Mouse (Mus musculus) lung, embryonic 16.5 days (tissue): Measurements from ENCODE around the gene Osbpl9. TPM values are rescaled to one million over a fixed set of nuclear protein-coding genes. Genes with fewer than 3 reads are reported as not detected.

Experiments used
- ATAC-seq: fragments of 200-750 bp; cut with Nextera tagmentation; 2 replicates; pipeline ENCODE4 v1.8.0; 2017; ENCODE audit warnings: low read depth, mild to moderate bottlenecking, moderate library complexity
- H3K27ac ChIP-seq: fragments of 300-500 bp; sonication (generic); 2 replicates; pipeline ENCODE4 v1.5.1; 2014; ENCODE audit warnings: mild to moderate bottlenecking, control low read depth, low read length
- H3K27me3 ChIP-seq: fragments of 300-500 bp; sonication (generic); 2 replicates; pipeline ENCODE4 v1.6.1; 2014; ENCODE audit warnings: low read depth, low read length, mixed read lengths; ENCODE audit not compliant: control insufficient read depth, insufficient read depth
- H3K36me3 ChIP-seq: fragments of 300-500 bp; sonication (generic); 2 replicates; pipeline ENCODE4 v1.6.1; 2014; ENCODE audit warnings: low read length; ENCODE audit not compliant: control insufficient read depth, insufficient read depth
- H3K4me1 ChIP-seq: fragments of 300-500 bp; sonication (generic); replicated peaks from 2 replicates; pipeline ENCODE4 v1.6.1; 2014; ENCODE audit warnings: low read length, mixed read lengths; ENCODE audit not compliant: control insufficient read depth, insufficient read depth
- H3K4me2 ChIP-seq: fragments of 300-500 bp; sonication (generic); 2 replicates; pipeline ENCODE4 v1.6.1; 2014; ENCODE audit warnings: low read depth, low read length, control low read depth
- H3K4me3 ChIP-seq: fragments of 300-500 bp; sonication (generic); 2 replicates; pipeline ENCODE4 v1.5.1; 2014; ENCODE audit warnings: mild to moderate bottlenecking, low read length, control low read depth
- H3K9ac ChIP-seq: fragments of 300-500 bp; sonication (generic); 2 replicates; pipeline ENCODE4 v1.6.1; 2014; ENCODE audit warnings: low read length, control low read depth
- H3K9me3 ChIP-seq: fragments of 300-500 bp; sonication (generic); 2 replicates; pipeline ENCODE4 v1.6.1; 2016; ENCODE audit warnings: low read length; ENCODE audit not compliant: control insufficient read depth
- WGBS: fragments of 180-500 bp; shearing (Covaris S2); extraction: QIAGEN DNeasy Blood & Tissue Kit; methylation state at CpG from one replicate; pipeline ENCODE4 v1.1.7; 2014; 5-methylcytosine and 5-hydroxymethylcytosine counted together
- polyA plus RNA-seq: library from polyadenylated mRNA; unstranded; fragments of >200 nt; fragmentation: Nextera tagmentation; extraction: Ambion mirVana; gene quantifications from 2 replicates; pipeline ENCODE4 v1.2.1, GENCODE M21; 2015

Osbpl9 gene
- polyA plus RNA-seq, 1 experiment from 2014 or later = 76.0 TPM

DNA sequence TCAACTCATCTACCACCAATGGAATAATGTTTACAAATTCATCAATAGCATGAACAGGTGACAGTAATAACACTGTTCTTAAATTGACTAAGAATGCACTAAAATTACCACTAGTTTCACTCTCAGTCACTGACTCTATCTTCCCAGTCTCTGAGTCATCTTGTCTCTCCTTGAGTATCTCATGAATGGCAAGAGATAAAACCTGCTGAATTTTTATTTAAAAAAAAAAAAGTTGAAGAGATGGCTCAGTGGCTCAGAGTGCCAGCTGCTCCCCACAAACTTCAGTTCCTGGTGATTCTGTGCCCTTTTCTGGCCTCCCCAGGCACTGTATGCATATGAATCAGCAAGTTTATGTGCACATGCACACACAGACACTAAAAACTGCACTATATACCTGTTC, 96.8 kb downstream of the Osbpl9 start:
- Histone ChIP-seq H3K4me3 (no peak overlapping the region), H3K36me3 (peaks cover 6% of the 10 kb centered on the region; the same call in 1 of the 2 replicates)

DNA sequence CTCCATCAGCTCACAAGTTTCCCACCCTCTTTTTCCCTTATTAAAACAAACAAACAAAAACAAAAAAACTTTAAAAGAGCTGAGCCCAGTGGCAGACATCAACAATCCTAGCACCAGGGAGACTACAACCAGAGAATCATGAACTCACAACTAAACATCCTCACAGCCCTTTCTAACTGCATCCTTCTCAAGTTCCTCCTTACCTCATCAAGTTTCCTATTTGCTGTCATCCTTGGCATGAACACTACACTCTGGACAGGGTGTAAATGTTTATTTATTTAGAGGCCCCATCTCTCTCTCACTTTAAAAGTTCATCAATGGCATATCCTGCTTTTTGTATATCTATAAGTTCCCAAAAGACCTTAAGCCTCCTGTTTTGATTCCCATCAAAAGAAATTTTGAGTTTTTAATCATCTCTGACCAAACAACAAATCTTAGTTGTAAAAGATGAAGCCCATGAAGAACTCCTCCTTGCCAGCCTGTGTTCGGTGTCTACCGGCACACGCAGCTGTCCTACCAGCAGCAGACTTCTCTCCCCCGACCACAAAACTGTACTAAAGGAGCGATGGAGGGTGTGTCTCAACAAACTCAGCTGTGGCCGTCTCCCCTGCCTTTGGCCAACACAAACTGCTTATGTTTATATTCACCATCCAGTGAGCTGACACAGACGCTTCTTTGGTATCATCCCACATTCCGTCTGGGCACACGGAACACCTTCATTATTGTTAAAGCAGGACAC, 98.8 kb downstream of the Osbpl9 start:
- Histone ChIP-seq H3K4me2 (no peak overlapping the region), H3K9ac (no peak overlapping the region), H3K36me3 (peaks cover 8% of the 10 kb centered on the region; the same call in 1 of the 2 replicates), H3K27me3 (no peaks in the 10 kb centered on the region), H3K4me1 (peaks cover 5% of the 10 kb centered on the region), H3K27ac (no peak overlapping the region), H3K4me3 (no peak overlapping the region), H3K9me3 (no peaks in the 10 kb centered on the region)
- no peak for ATAC-seq
- 35% methylated on average over 9 of the region's 9 CpGs for WGBS

More for the DNA sequence above, 96.8 kb downstream of the Osbpl9 start:
- Histone ChIP-seq H3K4me1 (peaks cover 5% of the 10 kb centered on the region), H3K27ac (no peak overlapping the region), H3K4me2 (no peak overlapping the region), H3K9ac (no peak overlapping the region), H3K27me3 (no peaks in the 10 kb centered on the region), H3K9me3 (no peaks in the 10 kb centered on the region)
- no peak for ATAC-seq

DNA sequence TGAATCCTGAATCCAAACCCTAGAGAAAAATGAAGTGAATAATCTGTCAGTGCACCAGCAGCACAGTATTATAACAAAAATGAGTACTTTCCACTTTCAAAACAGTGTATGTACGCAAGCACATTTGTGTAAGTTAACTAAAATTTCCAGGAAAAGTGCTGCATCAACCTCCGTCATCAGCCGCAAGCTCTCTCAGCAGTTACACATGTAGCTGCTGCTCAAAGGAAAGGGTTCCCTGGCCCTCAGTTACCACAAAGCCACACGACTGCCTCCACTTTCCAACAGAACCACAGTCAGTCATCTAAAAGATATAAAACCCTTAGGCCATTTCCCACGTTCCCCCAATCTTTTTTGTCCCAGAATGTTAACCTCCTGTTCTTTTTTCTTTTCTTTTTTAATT, 99.5 kb downstream of the Osbpl9 start:
- no peak overlapping the region for H3K9ac ChIP-seq
- 83% methylated on average over 5 of the region's 5 CpGs for WGBS
- H3K4me2 ChIP-seq = no peak overlapping the region
- peaks cover 5% of the 10 kb centered on the region for H3K4me1 ChIP-seq
- ATAC-seq = no peak
- peaks cover 8% of the 10 kb centered on the region; the same call in 1 of the 2 replicates for H3K36me3 ChIP-seq
- H3K9me3 ChIP-seq = no peaks in the 10 kb centered on the region
- no peaks in the 10 kb centered on the region for H3K27me3 ChIP-seq
- no peak overlapping the region for H3K4me3 ChIP-seq
- H3K27ac ChIP-seq = no peak overlapping the region

DNA sequence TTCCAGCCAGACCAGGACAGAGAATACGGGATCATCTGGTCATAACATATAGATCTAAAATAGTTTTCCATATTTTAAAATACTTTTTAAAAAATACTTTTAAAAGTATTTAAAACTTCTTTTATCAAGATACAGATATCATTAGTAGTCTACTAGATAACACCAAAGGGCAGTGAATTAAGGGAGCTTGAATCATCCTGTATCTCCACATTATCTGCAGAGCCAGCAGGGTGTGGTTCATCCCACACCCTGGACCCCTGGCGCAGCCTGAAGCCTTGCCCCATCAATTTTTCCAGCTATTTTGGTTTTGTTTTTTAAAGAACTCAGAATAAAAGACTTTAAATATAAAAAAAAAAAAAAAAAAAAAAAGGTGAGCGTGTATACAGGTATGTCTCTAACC, 103.2 kb downstream of the Osbpl9 start:
- no peak for ATAC-seq
- peaks cover 8% of the 10 kb centered on the region; the same call in 1 of the 2 replicates for H3K36me3 ChIP-seq
- peaks cover 10% of the 10 kb centered on the region for H3K4me1 ChIP-seq
- H3K4me3 ChIP-seq = no peak overlapping the region
- 94% methylated on average over 3 of the region's 3 CpGs for whole genome bisulfite sequencing
- H3K4me2 ChIP-seq = no peak overlapping the region
- H3K9ac ChIP-seq = no peak overlapping the region
- H3K9me3 ChIP-seq = no peaks in the 10 kb centered on the region
- no peak overlapping the region for H3K27ac ChIP-seq
- no peaks in the 10 kb centered on the region for H3K27me3 ChIP-seq

DNA sequence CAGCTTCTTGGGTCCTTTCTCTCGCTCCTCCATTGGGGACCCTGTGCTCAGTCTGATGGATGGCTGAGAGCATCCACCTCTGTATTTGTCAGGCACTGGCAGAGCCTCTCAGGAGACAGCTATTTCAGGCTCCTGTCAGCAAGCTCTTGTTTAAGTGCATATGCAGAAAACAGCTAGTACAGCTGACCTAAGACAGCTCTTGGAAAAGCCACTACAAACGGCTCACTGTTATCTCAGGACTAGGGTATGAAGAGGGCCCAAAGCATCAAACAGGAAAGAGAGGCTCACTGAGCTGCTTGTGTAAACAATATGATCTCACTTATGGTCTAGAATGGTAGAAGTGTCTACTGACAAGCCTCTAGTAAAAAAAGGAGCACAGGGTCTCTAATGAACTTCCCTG, 107.8 kb downstream of the Osbpl9 start:
- no peak overlapping the region for H3K9ac ChIP-seq
- H3K4me1 ChIP-seq = peaks cover 14% of the 10 kb centered on the region
- H3K27ac ChIP-seq = no peak overlapping the region
- H3K4me2 ChIP-seq = no peak overlapping the region
- no peaks in the 10 kb centered on the region for H3K36me3 ChIP-seq
- no peaks in the 10 kb centered on the region for H3K9me3 ChIP-seq
- WGBS = 30% methylated on average over 2 of the region's 2 CpGs
- no peaks in the 10 kb centered on the region for H3K27me3 ChIP-seq
- H3K4me3 ChIP-seq = no peak overlapping the region
- no peak for ATAC-seq

DNA sequence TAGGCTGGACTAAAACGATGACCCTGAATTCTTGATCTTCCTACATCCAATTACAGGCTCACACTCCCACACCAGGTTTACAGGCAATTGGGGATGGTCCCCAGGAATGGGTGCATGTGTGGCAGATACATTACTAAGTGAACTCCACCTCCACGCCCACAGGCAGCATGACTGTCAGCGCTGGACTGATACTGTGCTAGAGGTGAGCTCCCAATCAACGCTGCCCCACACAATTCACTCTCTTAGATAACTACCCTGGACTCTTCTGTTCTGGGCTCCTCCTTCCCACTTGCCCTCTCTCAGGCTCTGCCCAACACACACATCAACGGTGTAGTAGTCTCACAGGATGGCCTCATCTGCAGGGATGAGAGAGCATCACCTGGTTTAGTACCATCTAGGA, 109.7 kb downstream of the Osbpl9 start:
- no peak for ATAC-seq
- WGBS = 85% methylated on average over 5 of the region's 5 CpGs
- H3K9ac ChIP-seq = no peak overlapping the region

DNA sequence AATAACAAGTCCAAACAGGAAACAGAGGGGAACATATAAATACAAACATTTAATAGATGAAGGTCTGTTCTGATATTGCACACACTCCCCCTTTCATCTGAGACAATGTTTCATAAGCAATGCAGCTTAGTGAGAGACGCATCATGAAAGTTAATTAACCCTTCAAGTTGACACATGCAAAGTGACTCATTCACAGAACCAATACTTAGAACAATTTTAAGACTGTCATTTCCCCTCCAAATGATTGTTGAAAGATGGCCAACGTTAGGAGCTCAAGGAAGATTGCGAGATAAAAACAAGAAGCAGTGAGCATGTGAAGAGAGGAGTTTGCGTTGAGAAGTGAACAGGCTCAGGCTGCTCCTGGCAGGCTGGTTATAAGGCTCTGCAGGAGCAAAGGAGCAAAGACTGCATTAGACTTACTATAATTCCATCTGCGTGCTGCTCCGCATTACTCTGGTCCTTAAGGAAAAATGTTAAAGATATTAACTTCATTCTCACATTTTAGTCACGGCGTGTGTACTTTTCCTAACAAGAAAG, 110.8 kb downstream of the Osbpl9 start:
- Histone ChIP-seq H3K27me3 (no peaks in the 10 kb centered on the region), H3K4me3 (no peak overlapping the region), H3K4me2 (no peak overlapping the region), H3K9me3 (no peaks in the 10 kb centered on the region), H3K36me3 (no peaks in the 10 kb centered on the region), H3K9ac (no peak overlapping the region), H3K27ac (no peak overlapping the region; the same call in 1 of the 2 replicates), H3K4me1 (peaks cover 14% of the 10 kb centered on the region)
- ATAC-seq = no peak
- WGBS = 74% methylated on average over 8 of the region's 8 CpGs

More for the DNA sequence above, 109.7 kb downstream of the Osbpl9 start:
- Histone ChIP-seq H3K27ac (no peak overlapping the region), H3K36me3 (no peaks in the 10 kb centered on the region), H3K4me1 (peaks cover 14% of the 10 kb centered on the region), H3K4me3 (no peak overlapping the region), H3K9me3 (no peaks in the 10 kb centered on the region), H3K27me3 (no peaks in the 10 kb centered on the region), H3K4me2 (no peak overlapping the region)

DNA sequence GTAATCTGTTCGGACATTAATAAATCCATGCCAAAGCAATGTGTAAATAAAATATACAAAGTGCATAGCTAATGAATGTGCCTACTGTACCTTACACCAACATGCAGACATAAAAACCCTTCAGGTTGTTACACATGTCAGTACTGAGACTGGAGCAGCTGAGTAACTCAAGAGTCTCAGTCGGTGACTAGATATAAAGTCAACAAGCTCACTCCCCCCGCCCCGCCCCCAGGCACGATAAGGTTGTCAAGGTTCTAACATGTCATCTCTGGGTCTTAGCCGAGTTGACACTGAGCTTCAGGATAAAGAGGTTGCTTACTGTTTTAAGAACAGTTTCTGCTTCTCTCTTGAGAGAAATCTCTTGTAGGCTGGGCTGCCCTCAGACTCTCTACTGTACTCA, 112.1 kb downstream of the Osbpl9 start:
- no peak for ATAC-seq
- 16% methylated on average over 6 of the region's 6 CpGs for WGBS
- peaks cover 14% of the 10 kb centered on the region for H3K4me1 ChIP-seq
- H3K4me2 ChIP-seq = no peak overlapping the region
- 0 out of 2 replicates have a peak overlapping the region, but pooled peaks have one; percentile 43 for H3K27ac ChIP-seq
- no peaks in the 10 kb centered on the region for H3K9me3 ChIP-seq
- H3K27me3 ChIP-seq = no peaks in the 10 kb centered on the region
- H3K9ac ChIP-seq = no peak overlapping the region
- H3K36me3 ChIP-seq = no peaks in the 10 kb centered on the region
- no peak overlapping the region for H3K4me3 ChIP-seq

DNA sequence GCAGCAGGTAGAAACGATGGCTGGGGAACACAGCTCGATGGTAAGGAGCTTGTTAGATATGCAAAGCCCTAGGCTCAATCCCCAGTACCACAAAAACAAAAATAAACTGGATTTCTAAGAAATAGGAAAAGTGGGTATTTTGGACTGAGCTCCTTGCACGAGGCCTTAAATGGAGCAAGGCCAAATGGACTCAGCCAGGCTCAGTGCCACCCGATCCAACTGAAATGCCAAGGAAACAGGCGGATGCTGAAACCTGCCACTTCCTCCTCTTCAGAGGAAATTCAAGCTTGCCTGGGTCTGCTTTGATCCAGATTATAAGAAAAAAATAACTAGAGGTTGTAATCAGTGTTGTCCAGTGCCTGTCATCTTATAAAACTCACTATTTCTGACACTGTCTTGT, 112.9 kb downstream of the Osbpl9 start:
- Histone ChIP-seq H3K9me3 (no peaks in the 10 kb centered on the region), H3K4me3 (no peak overlapping the region), H3K4me1 (peaks cover 9% of the 10 kb centered on the region), H3K27ac (no peak overlapping the region), H3K9ac (no peak overlapping the region), H3K27me3 (no peaks in the 10 kb centered on the region), H3K4me2 (no peak overlapping the region), H3K36me3 (no peaks in the 10 kb centered on the region)
- no peak for ATAC-seq
- WGBS = 77% methylated on average over 5 of the region's 5 CpGs
